Mouse (Mus musculus) inflammation-experienced regulatory T-cells, adult 6 months (primary cell): ENCODE data around the gene Taf6. TPM values are rescaled to one million over a fixed set of nuclear protein-coding genes. Genes with fewer than 3 reads are reported as not detected.
A peak's percentile ranks its signal among the peaks of the same experiment; 100 is the strongest.
"Not testable (repeated sequence)": the region's sequence is repeated elsewhere in the genome, so short reads cannot be mapped to it uniquely, and the experiment has no call there.

ENCODE experiments used
- ATAC-seq: one replicate; pipeline ENCODE4 v1.8.0; 2017
- polyA plus RNA-seq, 3 experiments: library from polyadenylated mRNA; unstranded; fragments of 100-300 nt; shearing (Covaris generic); gene quantifications; one replicate each; pipeline ENCODE4 v1.2.1; 2017

Taf6 gene
- 10 to 100 TPM; 56.3 to 64.3 (median 58.1) TPM for polyA plus RNA-seq

- peak; percentile 81 for ATAC-seq
Observed at GRCm38 (mm10) chr5:138186950-138187638, at the start of gene Taf6, which contains the start of gene Cnpy4. Gene Taf6, minus strand, starts transcription at chr5:138187451. Gene Cnpy4, plus strand, starts transcription at chr5:138187485.

GRCm38 (mm10) chr5:138234224-138234623 is 47.0 kb upstream of the Taf6 start:
- ATAC-seq = no peak

GRCm38 (mm10) chr5:138233778-138234177 is 46.5 kb upstream of the Taf6 start:
- no peak for ATAC-seq

- no peak for ATAC-seq
Observed at GRCm38 (mm10) chr5:138229511-138229910, 42.3 kb upstream of the Taf6 start.

- ATAC-seq = no peak
Observed at GRCm38 (mm10) chr5:138228026-138228425, 40.8 kb upstream of the Taf6 start.

- ATAC-seq = no peak
Observed at GRCm38 (mm10) chr5:138227367-138227766, 40.1 kb upstream of the Taf6 start.

GRCm38 (mm10) chr5:138226491-138226890 is 39.2 kb upstream of the Taf6 start:
- no peak for ATAC-seq

GRCm38 (mm10) chr5:138225700-138226099 is 38.4 kb upstream of the Taf6 start, which contains the start of gene Nxpe5:
Gene Nxpe5, plus strand, starts transcription at chr5:138225898.
- ATAC-seq = no peak

- no peak for ATAC-seq
Observed at GRCm38 (mm10) chr5:138223287-138223686, 36.0 kb upstream of the Taf6 start.

- ATAC-seq = no peak
Observed at GRCm38 (mm10) chr5:138222111-138222510, 34.9 kb upstream of the Taf6 start.

GRCm38 (mm10) chr5:138219864-138220263 is 32.6 kb upstream of the Taf6 start:
- no peak for ATAC-seq

GRCm38 (mm10) chr5:138216632-138217031 is 29.4 kb upstream of the Taf6 start:
- not testable (repeated sequence) for ATAC-seq

- no peak for ATAC-seq
Observed at GRCm38 (mm10) chr5:138207873-138208272, 20.6 kb upstream of the Taf6 start.

GRCm38 (mm10) chr5:138207253-138207652 is 20.0 kb upstream of the Taf6 start:
- no peak for ATAC-seq

- ATAC-seq = no peak
Observed at GRCm38 (mm10) chr5:138202086-138202485, 14.8 kb upstream of the Taf6 start.

GRCm38 (mm10) chr5:138199576-138199975 is 12.3 kb upstream of the Taf6 start:
- ATAC-seq = no peak

- ATAC-seq = no peak
Observed at GRCm38 (mm10) chr5:138195463-138195862, 8.2 kb upstream of the Taf6 start.

GRCm38 (mm10) chr5:138194755-138195345 is 7.6 kb upstream of the Taf6 start:
- ATAC-seq = peak; percentile 39

GRCm38 (mm10) chr5:138193771-138194727 is 6.8 kb upstream of the Taf6 start, which contains the start of gene Mblac1:
Gene Mblac1, plus strand, starts transcription at chr5:138194314.
- peak; percentile 66 for ATAC-seq

- peak; percentile 89 for ATAC-seq
Observed at GRCm38 (mm10) chr5:138187661-138188306, 533 bp upstream of the Taf6 start.

- no peak for ATAC-seq
Observed at GRCm38 (mm10) chr5:138173217-138173616, 14.0 kb downstream of the Taf6 start.
